Mouse (Mus musculus): ENCODE data around the gene Samm50. TPM values are rescaled to one million over a fixed set of nuclear protein-coding genes. Genes with fewer than 3 reads are reported as not detected.

Gene Samm50
- 85.2 TPM for total RNA-seq (2023)

GRCm38 (mm10) chr15:84192058-84192791 is at the start of gene Samm50:
Samm50 (plus strand) TSS chr15:84192241.

GRCm38 (mm10) chr15:84167600-84167999 is 24.4 kb upstream of the Samm50 start, which contains the start of gene Pnpla3:
Pnpla3 (plus strand) TSS chr15:84167837.

GRCm38 (mm10) chr15:84231721-84232561 is 39.9 kb downstream of the Samm50 start, which contains the start of gene Parvb:
Parvb (plus strand) TSS chr15:84232043.

Other genes with a start within 250 kb of the Samm50 start
- gene Efcab6, start 126.9 kb upstream of the Samm50 start, total RNA-seq (2023), result not detected
- gene Sult4a1, start 86.5 kb upstream of the Samm50 start, total RNA-seq (2023), result not detected
- not detected for gene Pnpla5, start 69.1 kb upstream of the Samm50 start, total RNA-seq (2023)
- gene Pnpla3, start 24.4 kb upstream of the Samm50 start, total RNA-seq (2023), result not detected
- gene Parvb, start 39.8 kb downstream of the Samm50 start, total RNA-seq (2023), result 0.18 TPM
- gene Parvg, start 131.8 kb downstream of the Samm50 start, total RNA-seq (2023), result 90.6 TPM